Mouse (Mus musculus) MEL (cell line): ENCODE measurements around the gene Adm. TPM values are rescaled to one million over a fixed set of nuclear protein-coding genes. Genes with fewer than 3 reads are reported as not detected.

Experiments used
- DNase-seq: peaks from one replicate; pipeline ENCODE4 v3.0.0; 2011; ENCODE audit warnings: low read depth, low spot score
- H3K27ac ChIP-seq: 2 replicates; pipeline ENCODE4 v1.5.1; 2012; ENCODE audit warnings: low read depth, mild to moderate bottlenecking, control low read depth, low read length, moderate library complexity; ENCODE audit not compliant: control insufficient read depth
- H3K27me3 ChIP-seq, 2 experiments: fragments of 150-350 bp in 1 of 2; sonication (generic) in 1 of 2; 2 replicates each; pipeline ENCODE4 v1.6.1; 2012; ENCODE audit warnings: low read length in 2 of 2, mild to moderate bottlenecking in 2 of 2, improper control_type of control experiment in 1 of 2, moderate library complexity in 1 of 2; ENCODE audit not compliant: insufficient read depth in 2 of 2, control insufficient read depth in 1 of 2
- H3K36me3 ChIP-seq, 2 experiments: 2 replicates each; pipeline ENCODE4 v1.6.1; 2012 to 2014; ENCODE audit warnings: low read length in 2 of 2, improper control_type of control experiment in 1 of 2, inconsistent platforms in 1 of 2, mild to moderate bottlenecking in 1 of 2; ENCODE audit not compliant: insufficient read depth in 2 of 2, control insufficient read depth in 1 of 2
- H3K4me1 ChIP-seq, 2 experiments: fragments of 150-350 bp in 1 of 2; sonication (generic) in 1 of 2; 2 replicates each; pipeline ENCODE4 v1.6.1; 2012; ENCODE audit warnings: low read length in 2 of 2, improper control_type of control experiment in 1 of 2, mild to moderate bottlenecking in 1 of 2; ENCODE audit not compliant: insufficient read depth in 2 of 2, control insufficient read depth in 1 of 2
- H3K4me3 ChIP-seq, 2 experiments: fragments of 150-350 bp in 1 of 2; sonication (generic) in 1 of 2; 2 replicates each; pipeline ENCODE4 v1.5.1; 2012; ENCODE audit warnings: low read depth in 2 of 2, low read length in 2 of 2, mild to moderate bottlenecking in 2 of 2, moderate library complexity in 2 of 2, control low read depth in 1 of 2, improper control_type of control experiment in 1 of 2; ENCODE audit not compliant: control insufficient read depth in 1 of 2, insufficient read depth in 1 of 2
- H3K79me2 ChIP-seq: 2 replicates; pipeline ENCODE4 v1.6.1; 2012; ENCODE audit warnings: mild to moderate bottlenecking, low read length, moderate library complexity; ENCODE audit not compliant: control insufficient read depth, poor library complexity, insufficient read depth
- H3K9ac ChIP-seq: 2 replicates; pipeline ENCODE4 v1.6.1; 2012; ENCODE audit warnings: low read depth, mild to moderate bottlenecking, control low read depth, low read length, moderate library complexity; ENCODE audit not compliant: control insufficient read depth, poor library complexity, severe bottlenecking
- H3K9me3 ChIP-seq: fragments of 150-350 bp; sonication (generic); replicated peaks from 2 replicates; pipeline ENCODE4 v1.6.1; 2012; ENCODE audit warnings: mild to moderate bottlenecking, low read length, improper control_type of control experiment, moderate library complexity; ENCODE audit not compliant: insufficient read depth
- BHLHE40 ChIP-seq: IDR thresholded peaks from 2 replicates; pipeline ENCODE4 v1.6.1; 2012; ENCODE audit warnings: low read depth, mild to moderate bottlenecking, inconsistent platforms, low read length, improper control_type of control experiment, borderline replicate concordance
- CHD2 ChIP-seq: IDR thresholded peaks from 2 replicates; pipeline ENCODE4 v1.6.1; 2011; ENCODE audit warnings: low read length, improper control_type of control experiment
- CTCF ChIP-seq, 3 experiments: IDR thresholded peaks in 2 of 3; conservative IDR thresholded peaks in 1 of 3; 2 replicates each; pipeline ENCODE4 v1.5.1; 2011 to 2012; ENCODE audit warnings: low read length in 3 of 3, low read depth in 2 of 3, mild to moderate bottlenecking in 2 of 3, improper control_type of control experiment in 1 of 3, inconsistent platforms in 1 of 3, mixed read lengths in 1 of 3, moderate library complexity in 1 of 3; ENCODE audit not compliant: control insufficient read depth in 1 of 3, insufficient read depth in 1 of 3, poor library complexity in 1 of 3, severe bottlenecking in 1 of 3
- E2F4 ChIP-seq: IDR thresholded peaks from 2 replicates; pipeline ENCODE4 v1.6.1; 2011; ENCODE audit warnings: low read depth, low read length, improper control_type of control experiment, borderline replicate concordance
- ELF1 ChIP-seq: IDR thresholded peaks from 2 replicates; pipeline ENCODE4 v1.6.1; 2014; ENCODE audit warnings: low read depth, mild to moderate bottlenecking, inconsistent platforms, low read length, improper control_type of control experiment, moderate library complexity
- EP300 ChIP-seq, 2 experiments: IDR thresholded peaks; 2 replicates each; pipeline ENCODE4 v1.6.1; 2011; ENCODE audit warnings: improper control_type of control experiment in 2 of 2, low read length in 2 of 2, low read depth in 1 of 2, mild to moderate bottlenecking in 1 of 2
- ETS1 ChIP-seq: IDR thresholded peaks from 2 replicates; pipeline ENCODE4 v1.6.1; 2012; ENCODE audit warnings: low read depth, mild to moderate bottlenecking, inconsistent platforms, low read length, improper control_type of control experiment, moderate library complexity
- GABPA ChIP-seq: IDR thresholded peaks from 2 replicates; pipeline ENCODE4 v1.6.1; 2012; ENCODE audit warnings: low read depth, mild to moderate bottlenecking, inconsistent platforms, low read length, improper control_type of control experiment, moderate library complexity
- HCFC1 ChIP-seq: IDR thresholded peaks from 2 replicates; pipeline ENCODE4 v1.6.1; 2012; ENCODE audit warnings: low read depth, mild to moderate bottlenecking, inconsistent platforms, low read length, improper control_type of control experiment, moderate library complexity
- JUND ChIP-seq: IDR thresholded peaks from 2 replicates; pipeline ENCODE4 v1.6.1; 2011; ENCODE audit warnings: low read depth, mild to moderate bottlenecking, improper control_type of control experiment, low read length
- KAT2A ChIP-seq: conservative IDR thresholded peaks from 2 replicates; pipeline ENCODE4 v1.6.1; 2012; ENCODE audit warnings: low read depth, low read length, improper control_type of control experiment, inconsistent platforms
- MAX ChIP-seq: IDR thresholded peaks from 2 replicates; pipeline ENCODE4 v1.6.1; 2011; ENCODE audit warnings: low read length, improper control_type of control experiment
- MEF2A ChIP-seq: IDR thresholded peaks from 2 replicates; pipeline ENCODE4 v1.6.1; 2014; ENCODE audit warnings: low read depth, mild to moderate bottlenecking, inconsistent platforms, low read length, improper control_type of control experiment; ENCODE audit not compliant: poor library complexity, insufficient replicate concordance, severe bottlenecking; ENCODE audit errors: extremely low read depth
- MXI1 ChIP-seq: IDR thresholded peaks from 2 replicates; pipeline ENCODE4 v1.6.1; 2011; ENCODE audit warnings: mild to moderate bottlenecking, low read depth, low read length, improper control_type of control experiment
- MYB ChIP-seq: IDR thresholded peaks from 2 replicates; pipeline ENCODE4 v1.6.1; 2011; ENCODE audit warnings: mild to moderate bottlenecking, low read depth, low read length, improper control_type of control experiment
- NELFE ChIP-seq: IDR thresholded peaks from 2 replicates; pipeline ENCODE4 v1.6.1; 2011; ENCODE audit warnings: low read depth, low read length, improper control_type of control experiment
- NRF1 ChIP-seq: IDR thresholded peaks from 2 replicates; pipeline ENCODE4 v1.6.1; 2014; ENCODE audit warnings: low read depth, mild to moderate bottlenecking, inconsistent platforms, low read length, improper control_type of control experiment, moderate library complexity; ENCODE audit not compliant: poor library complexity, insufficient read depth, severe bottlenecking
- POLR2A ChIP-seq, 2 experiments: IDR thresholded peaks; 2 replicates each; pipeline ENCODE4 v1.6.1; 2011 to 2012; ENCODE audit warnings: low read length in 2 of 2, mild to moderate bottlenecking in 2 of 2, control low read depth in 1 of 2, improper control_type of control experiment in 1 of 2, low read depth in 1 of 2, moderate library complexity in 1 of 2; ENCODE audit not compliant: control insufficient read depth in 1 of 2, insufficient read depth in 1 of 2, poor library complexity in 1 of 2
- POLR2AphosphoS2 ChIP-seq: IDR thresholded peaks from 2 replicates; pipeline ENCODE4 v1.6.1; 2011; ENCODE audit warnings: low read length, improper control_type of control experiment
- POLR2AphosphoS5 ChIP-seq: IDR thresholded peaks from 2 replicates; pipeline ENCODE4 v1.6.1; 2012; ENCODE audit warnings: low read depth, borderline replicate concordance, mild to moderate bottlenecking, inconsistent platforms, low read length, moderate library complexity, mixed read lengths
- RAD21 ChIP-seq: IDR thresholded peaks from 2 replicates; pipeline ENCODE4 v1.6.1; 2011; ENCODE audit warnings: mild to moderate bottlenecking, low read depth, low read length, improper control_type of control experiment
- RCOR1 ChIP-seq: IDR thresholded peaks from 2 replicates; pipeline ENCODE4 v1.6.1; 2012; ENCODE audit warnings: low read depth, mild to moderate bottlenecking, inconsistent platforms, low read length, improper control_type of control experiment
- SIN3A ChIP-seq: IDR thresholded peaks from 2 replicates; pipeline ENCODE4 v1.6.1; 2012; ENCODE audit warnings: low read length, improper control_type of control experiment, inconsistent platforms
- TAL1 ChIP-seq: IDR thresholded peaks from 2 replicates; pipeline ENCODE4 v1.6.1; 2012; ENCODE audit warnings: mild to moderate bottlenecking, inconsistent platforms, low read length, moderate library complexity, mixed read lengths
- TCF12 ChIP-seq: IDR thresholded peaks from 2 replicates; pipeline ENCODE4 v1.6.1; 2014; ENCODE audit warnings: low read depth, mild to moderate bottlenecking, inconsistent platforms, low read length, improper control_type of control experiment, moderate library complexity
- USF1 ChIP-seq: IDR thresholded peaks from 2 replicates; pipeline ENCODE4 v1.6.1; 2014; ENCODE audit warnings: low read depth, mild to moderate bottlenecking, inconsistent platforms, low read length, improper control_type of control experiment, moderate library complexity
- ZC3H11A ChIP-seq: IDR thresholded peaks from 2 replicates; pipeline ENCODE4 v1.6.1; 2012; ENCODE audit warnings: low read depth, mild to moderate bottlenecking, inconsistent platforms, low read length, improper control_type of control experiment
- ZKSCAN1 ChIP-seq: IDR thresholded peaks from 2 replicates; pipeline ENCODE4 v1.6.1; 2012; ENCODE audit warnings: low read depth, mild to moderate bottlenecking, inconsistent platforms, low read length, improper control_type of control experiment, moderate library complexity
- ZMIZ1 ChIP-seq: IDR thresholded peaks from 2 replicates; pipeline ENCODE4 v1.6.1; 2012; ENCODE audit warnings: low read depth, mild to moderate bottlenecking, inconsistent platforms, low read length, improper control_type of control experiment, moderate library complexity
- polyA plus RNA-seq, 2 experiments: library from polyadenylated mRNA; stranded (reverse) in 1 of 2; unstranded in 1 of 2; fragments of >175 nt in 1 of 2; fragments of >200 nt in 1 of 2; gene quantifications; 2 replicates each; pipeline versions ENCODE4 v1.2.1 to v1.2.4; 2012; ENCODE audit warnings: low replicate concordance in 2 of 2, low read depth in 1 of 2; ENCODE audit not compliant: insufficient read length in 2 of 2, insufficient read depth in 1 of 2, missing spikeins in 1 of 2
- total RNA-seq: library from RNA; depleted of rRNA; stranded (reverse); fragments of 300-350 nt; gene quantifications from 2 replicates; pipeline ENCODE4 v1.2.3, GENCODE M21; 2012; rRNA removed

The Adm gene
- not detected in 2 replicates for total RNA-seq
- not detected for polyA plus RNA-seq

GRCm38 (mm10) chr7:110627486-110628272 lies at the start of gene Adm:
TSS of gene Adm (plus strand) at chr7:110627661.
- Histone ChIP-seq H3K36me3 (no peaks in the 10 kb centered on the region), H3K4me3 (no peak within 1 kb of the TSS), H3K79me2 (no peaks in the 10 kb centered on the region), H3K27me3 (no peaks in the 10 kb centered on the region; a peak in 1 of 4 replicates), H3K9me3 (no peaks in the 10 kb centered on the region), H3K9ac (no peak within 1 kb of the TSS), H3K4me1 (no peaks in the 10 kb centered on the region; a peak in 2 of 4 replicates), H3K27ac (no peak within 1 kb of the TSS)
- TF ChIP-seq ETS1 (no peak), TCF12 (no peak), MAX (no peak), EP300 (IDR thresholded peaks at IDR 0.05; ENCODE audit: low read depth in 1 of 2, low read length in 2 of 2) (no peak), CHD2 (no peak), E2F4 (no peak), KAT2A (no peak), USF1 (no peak), NRF1 (no peak), POLR2A (IDR thresholded peaks at IDR 0.05; ENCODE audit: control insufficient read depth in 1 of 2, insufficient read depth in 1 of 2, low read depth in 1 of 2, low read length in 2 of 2, poor library complexity in 1 of 2) (no peak), BHLHE40 (no peak), GABPA (no peak), NELFE (no peak), HCFC1 (no peak), RAD21 (no peak), MYB (no peak), CTCF (IDR thresholded peaks at IDR 0.05 in 2 of 3, conservative IDR thresholded peaks at IDR 0.05 in 1 of 3; ENCODE audit: control insufficient read depth in 1 of 3, insufficient read depth in 1 of 3, low read depth in 2 of 3, low read length in 3 of 3, poor library complexity in 1 of 3, severe bottlenecking in 1 of 3) (no peak), MXI1 (no peak)
- DNase-seq: no peak

- Histone ChIP-seq H3K36me3 (0 out of 4 replicates have a peak, but pooled peaks cover 0 to 2% of the 10 kb centered on the region in 2 experiments), H3K9ac (no peak overlapping the region), H3K27me3 (no peaks in the 10 kb centered on the region; a peak in 3 of 4 replicates), H3K4me3 (no peak overlapping the region), H3K9me3 (no peaks in the 10 kb centered on the region), H3K27ac (no peak overlapping the region), H3K4me1 (peaks cover 0 to 4% of the 10 kb centered on the region in 2 experiments; a peak in 1 of 4 replicates), H3K79me2 (no peaks in the 10 kb centered on the region)
- no peak for TF ChIP-seq ELF1
- TF ChIP-seq MYB: no peak
- TF ChIP-seq MEF2A: no peak
- no peak for TF ChIP-seq KAT2A
- no peak for TF ChIP-seq TCF12
- TF ChIP-seq ZMIZ1: no peak
- TF ChIP-seq POLR2AphosphoS2: no peak
- TF ChIP-seq ZC3H11A: no peak
- no peak for TF ChIP-seq RCOR1
- TF ChIP-seq POLR2AphosphoS5: no peak
- no peak for TF ChIP-seq TAL1
- no peak for TF ChIP-seq JUND
- no peak for TF ChIP-seq MAX
- no peak for TF ChIP-seq ZKSCAN1
- TF ChIP-seq SIN3A: no peak
- DNase-seq: no peak
Observed at GRCm38 (mm10) chr7:110583705-110584104, 43.8 kb upstream of the Adm start.
